Mouse (Mus musculus) liver, adult 2 months (tissue): Measurements from ENCODE around the gene Jakmip3.

Experiments used
- CTCF ChIP-seq: fragments of 200-500 bp; IDR thresholded peaks from 2 replicates; pipeline ENCODE4 v1.5.1; 2011; ENCODE audit warnings: low read depth, low read length, control low read depth
- POLR2A ChIP-seq: fragments of 200-500 bp; IDR thresholded peaks from 2 replicates; pipeline ENCODE4 v1.6.1; 2011; ENCODE audit warnings: low read length, control low read depth; ENCODE audit not compliant: insufficient read depth; ENCODE audit errors: extremely low read depth

- TF ChIP-seq POLR2A (no peak), CTCF (no peak)
These were observed 44.0 kb downstream of the Jakmip3 start for GRCm38 (mm10) chr7:138984576-138984975.
